Mouse (Mus musculus): ENCODE results near the gene Ifna11. TPM values are rescaled to one million over a fixed set of nuclear protein-coding genes. Genes with fewer than 3 reads are reported as not detected.

Gene Ifna11
- total and polyA plus RNA-seq, 3 experiments = not detected

DNA sequence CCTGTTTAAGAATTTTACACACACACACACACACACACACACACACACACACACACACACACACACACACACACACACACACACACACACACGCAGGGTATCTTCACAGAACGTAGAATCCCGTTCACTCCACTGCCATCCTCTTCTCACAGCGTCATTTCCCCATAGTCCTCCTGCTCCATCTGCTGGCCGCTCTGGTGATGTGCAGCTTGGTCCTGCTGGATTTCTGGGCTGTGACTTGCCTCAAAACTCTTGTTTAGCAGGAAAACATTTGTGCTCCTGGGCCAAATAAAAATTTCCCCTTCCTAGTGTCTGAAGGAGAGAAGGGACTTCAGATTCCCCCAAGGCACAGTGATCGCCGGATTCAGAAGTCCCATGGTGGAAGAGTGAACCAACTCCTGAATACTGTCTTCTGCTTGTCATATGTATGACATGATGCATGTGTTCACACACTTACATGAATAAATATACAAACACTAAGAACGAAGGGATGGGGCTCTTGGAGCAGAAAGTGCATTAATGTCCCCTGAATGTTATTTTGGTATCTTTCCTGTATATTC is 47.7 kb downstream of the Ifna11 start (continued):
- TF ChIP-seq PAX5 (IDR thresholded peaks at IDR 0.05; ENCODE audit: low read length) (no peak), USF2 (conservative IDR thresholded peaks at IDR 0.05; ENCODE audit: low read depth, low read length) (no peak), JUN (IDR thresholded peaks at IDR 0.05; ENCODE audit: insufficient read depth, low read depth, low read length) (no peak), IRF4 (IDR thresholded peaks at IDR 0.05; ENCODE audit: low read depth, low read length) (peak; percentile 47; the same call in 1 of the 2 replicates), MXI1 (IDR thresholded peaks at IDR 0.05; ENCODE audit: low read depth, low read length) (peak; percentile 50; the same call in 1 of the 2 replicates), MYC (IDR thresholded peaks at IDR 0.05; ENCODE audit: low read depth, low read length) (0 out of 2 replicates have a peak, but pooled peaks have one; percentile 36), POLR2AphosphoS2 (IDR thresholded peaks at IDR 0.05; ENCODE audit: low read depth, low read length) (no peak), HCFC1 (IDR thresholded peaks at IDR 0.05; ENCODE audit: low read depth, low read length) (no peak)

DNA sequence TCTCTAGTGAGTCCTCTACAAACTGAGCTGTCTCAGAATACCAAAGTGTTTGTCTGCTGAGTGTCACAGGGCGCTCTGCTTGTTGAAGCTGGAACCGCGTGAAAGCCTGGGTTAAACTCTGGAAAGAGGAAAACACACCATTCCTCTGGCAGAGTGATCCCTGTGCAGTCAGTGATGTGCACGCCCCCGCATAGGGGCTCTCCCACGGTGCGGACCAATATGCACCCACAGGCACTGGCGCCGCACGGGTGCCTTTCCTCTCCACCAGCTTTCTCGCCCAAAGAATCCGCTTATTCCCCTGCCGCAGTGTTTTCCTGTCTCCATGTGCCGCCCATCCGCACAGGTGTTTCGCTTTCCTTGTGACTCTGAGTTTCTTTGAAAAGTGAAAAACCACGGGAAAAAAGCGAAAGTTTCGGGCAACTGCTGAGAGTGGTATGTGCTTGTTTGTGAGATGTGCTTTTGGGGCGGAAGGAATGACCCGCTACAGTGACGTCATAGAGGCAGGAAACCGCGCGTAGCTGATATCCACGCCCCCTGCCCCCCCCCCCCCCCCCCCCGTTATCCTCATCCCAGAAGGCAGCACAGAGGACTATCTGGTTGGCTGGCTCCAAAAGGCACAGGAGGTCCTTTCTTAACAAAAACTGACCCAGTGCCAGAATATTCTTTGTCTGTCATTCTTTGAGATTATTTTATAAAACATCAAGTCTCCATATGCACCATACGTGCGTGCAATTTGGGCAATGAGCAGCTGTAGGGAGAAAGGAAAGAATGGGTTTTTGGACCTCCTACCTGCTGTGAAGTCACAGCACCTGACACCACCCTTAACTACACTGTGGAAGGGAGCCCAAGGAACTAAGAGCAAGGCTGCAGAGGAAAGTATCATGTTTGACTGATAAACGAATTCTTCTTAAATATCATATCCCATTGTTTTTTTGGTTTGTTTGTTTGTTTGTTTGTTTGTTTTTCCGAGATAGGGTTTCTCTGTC is 48.5 kb downstream of the Ifna11 start:
- no peaks in the 10 kb centered on the region for H3K36me3 ChIP-seq (replicated peaks in 1 of 2; ENCODE audit: control insufficient read depth in 1 of 2, insufficient read depth in 1 of 2, low read length in 1 of 2)
- H3K27ac ChIP-seq (ENCODE audit: insufficient read depth, low read depth) = no peak overlapping the region
- peak; percentile 57 for DNase-seq (ENCODE audit: extremely low read depth)
- peak; percentile 20; the same call in 1 of the 2 replicates for TF ChIP-seq TCF12 (IDR thresholded peaks at IDR 0.05; ENCODE audit: low read depth, low read length)
- peak; percentile 73 for TF ChIP-seq BHLHE40 (IDR thresholded peaks at IDR 0.05; ENCODE audit: low read depth, low read length)
- TF ChIP-seq RAD21 (IDR thresholded peaks at IDR 0.05; ENCODE audit: low read depth, low read length) = no peak
- 0 out of 2 replicates have a peak, but pooled peaks have one; percentile 10 for TF ChIP-seq ELF1 (IDR thresholded peaks at IDR 0.05; ENCODE audit: low read depth, low read length)
- no peak for TF ChIP-seq USF1 (IDR thresholded peaks at IDR 0.05; ENCODE audit: low read depth, low read length)
- TF ChIP-seq MYC (IDR thresholded peaks at IDR 0.05; ENCODE audit: low read depth, low read length) = no peak
- TF ChIP-seq SIN3A (IDR thresholded peaks at IDR 0.05; ENCODE audit: low read length) = 0 out of 2 replicates have a peak, but pooled peaks have one; percentile 48
- TF ChIP-seq IRF4 (IDR thresholded peaks at IDR 0.05; ENCODE audit: low read depth, low read length) = peak; percentile 40; the same call in 1 of the 2 replicates
- H3K9me3 ChIP-seq (replicated peaks; ENCODE audit: low read length) = peaks cover 2% of the 10 kb centered on the region
- peaks cover 0 to 36% of the 10 kb centered on the region in 2 experiments; a peak in 2 of 4 replicates for H3K4me1 ChIP-seq (ENCODE audit: control insufficient read depth in 1 of 2, insufficient read depth in 2 of 2)
- H3K27me3 ChIP-seq (replicated peaks) = peaks cover 24% of the 10 kb centered on the region
- dilution Hi-C loops (cut with MboI; ENCODE audit: extremely low pct_ligation_motif_present, extremely low pct_unique_long_range_greater_than_20kb, low sequenced_read_pairs) = no loop called here
- in situ Hi-C loops (cut with MboI; ENCODE audit: low pct_ligation_motif_present, low pct_unique_long_range_greater_than_20kb, low sequenced_read_pairs) = no loop called here
- H3K4me3 ChIP-seq (replicated peaks in 1 of 3; ENCODE audit: low read depth in 2 of 3, low read length in 2 of 3, poor library complexity in 1 of 3) = peak overlapping the region; percentile 57 to 65 (median 64)
- H3K9ac ChIP-seq (ENCODE audit: insufficient read depth, low read depth) = peak overlapping the region; percentile 41
- H3K79me2 ChIP-seq (replicated peaks; ENCODE audit: control insufficient read depth, extremely low read depth, insufficient read depth, poor library complexity, severe bottlenecking) = no peaks in the 10 kb centered on the region
- peak overlapping the region; percentile 86 for H3K4me2 ChIP-seq (ENCODE audit: insufficient read depth, low read depth, poor library complexity, severe bottlenecking)

Other genes starting within 250 kb of the Ifna11 start
Only the 20 nearest of the 30 such genes appear.
- not detected in 2 replicates for gene Gm13271, start 65.1 kb upstream of the Ifna11 start, total RNA-seq (2012; rRNA removed)
- not detected in 2 replicates for gene Gm13271, start 65.1 kb upstream of the Ifna11 start, total RNA-seq (2014; rRNA removed)
- not detected in 2 replicates for gene Gm13271, start 65.1 kb upstream of the Ifna11 start, polyA plus RNA-seq (2012; ENCODE audit: insufficient read length, low read depth)
- not detected in 2 replicates for gene Gm13283, start 59.8 kb upstream of the Ifna11 start, total RNA-seq (2012; rRNA removed)
- gene Gm13283, start 59.8 kb upstream of the Ifna11 start, total RNA-seq (2014; rRNA removed) = not detected in 2 replicates
- not detected in 2 replicates for gene Gm13283, start 59.8 kb upstream of the Ifna11 start, polyA plus RNA-seq (2012; ENCODE audit: insufficient read length, low read depth)
- gene Gm13290, start 46.1 kb upstream of the Ifna11 start, total RNA-seq (2012; rRNA removed) = not detected in 2 replicates
- gene Gm13290, start 46.1 kb upstream of the Ifna11 start, total RNA-seq (2014; rRNA removed) = not detected in 2 replicates
- gene Gm13290, start 46.1 kb upstream of the Ifna11 start, polyA plus RNA-seq (2012; ENCODE audit: insufficient read length, low read depth) = not detected in 2 replicates
- gene Gm13289, start 43.0 kb upstream of the Ifna11 start, total RNA-seq (2012; rRNA removed) = not detected in 2 replicates
- gene Gm13289, start 43.0 kb upstream of the Ifna11 start, total RNA-seq (2014; rRNA removed) = not detected in 2 replicates
- gene Gm13289, start 43.0 kb upstream of the Ifna11 start, polyA plus RNA-seq (2012; ENCODE audit: insufficient read length, low read depth) = not detected in 2 replicates
- not detected in 2 replicates for gene Gm13272, start 40.1 kb upstream of the Ifna11 start, total RNA-seq (2012; rRNA removed)
- gene Gm13272, start 40.1 kb upstream of the Ifna11 start, total RNA-seq (2014; rRNA removed) = not detected in 2 replicates
- gene Gm13272, start 40.1 kb upstream of the Ifna11 start, polyA plus RNA-seq (2012; ENCODE audit: insufficient read length, low read depth) = not detected in 2 replicates
- not detected in 2 replicates for gene Ifnz, start 37.8 kb upstream of the Ifna11 start, total RNA-seq (2012; rRNA removed)
- gene Ifnz, start 37.8 kb upstream of the Ifna11 start, total RNA-seq (2014; rRNA removed) = not detected in 2 replicates
- not detected in 2 replicates for gene Ifnz, start 37.8 kb upstream of the Ifna11 start, polyA plus RNA-seq (2012; ENCODE audit: insufficient read length, low read depth)
- gene Gm13276, start 34.2 kb upstream of the Ifna11 start, total RNA-seq (2012; rRNA removed) = not detected in 2 replicates
- not detected in 2 replicates for gene Gm13276, start 34.2 kb upstream of the Ifna11 start, total RNA-seq (2014; rRNA removed)
- gene Gm13276, start 34.2 kb upstream of the Ifna11 start, polyA plus RNA-seq (2012; ENCODE audit: insufficient read length, low read depth) = not detected in 2 replicates
- not detected in 2 replicates for gene Gm13277, start 31.3 kb upstream of the Ifna11 start, total RNA-seq (2012; rRNA removed)
- not detected in 2 replicates for gene Gm13277, start 31.3 kb upstream of the Ifna11 start, total RNA-seq (2014; rRNA removed)
- not detected in 2 replicates for gene Gm13277, start 31.3 kb upstream of the Ifna11 start, polyA plus RNA-seq (2012; ENCODE audit: insufficient read length, low read depth)
- not detected in 2 replicates for gene Gm13278, start 28.4 kb upstream of the Ifna11 start, total RNA-seq (2012; rRNA removed)
- gene Gm13278, start 28.4 kb upstream of the Ifna11 start, total RNA-seq (2014; rRNA removed) = not detected in 2 replicates
- gene Gm13278, start 28.4 kb upstream of the Ifna11 start, polyA plus RNA-seq (2012; ENCODE audit: insufficient read length, low read depth) = not detected in 2 replicates
- gene Gm13275, start 25.5 kb upstream of the Ifna11 start, total RNA-seq (2012; rRNA removed) = not detected in 2 replicates
- not detected in 2 replicates for gene Gm13275, start 25.5 kb upstream of the Ifna11 start, total RNA-seq (2014; rRNA removed)
- not detected in 2 replicates for gene Gm13275, start 25.5 kb upstream of the Ifna11 start, polyA plus RNA-seq (2012; ENCODE audit: insufficient read length, low read depth)
- not detected in 2 replicates for gene Gm13279, start 22.6 kb upstream of the Ifna11 start, total RNA-seq (2012; rRNA removed)
- gene Gm13279, start 22.6 kb upstream of the Ifna11 start, total RNA-seq (2014; rRNA removed) = not detected in 2 replicates
- not detected in 2 replicates for gene Gm13279, start 22.6 kb upstream of the Ifna11 start, polyA plus RNA-seq (2012; ENCODE audit: insufficient read length, low read depth)
- gene Gm13285, start 20.3 kb upstream of the Ifna11 start, total RNA-seq (2012; rRNA removed) = not detected in 2 replicates
- not detected in 2 replicates for gene Gm13285, start 20.3 kb upstream of the Ifna11 start, total RNA-seq (2014; rRNA removed)
- not detected in 2 replicates for gene Gm13285, start 20.3 kb upstream of the Ifna11 start, polyA plus RNA-seq (2012; ENCODE audit: insufficient read length, low read depth)
- not detected in 2 replicates for gene Gm13287, start 16.7 kb upstream of the Ifna11 start, total RNA-seq (2012; rRNA removed)
- gene Gm13287, start 16.7 kb upstream of the Ifna11 start, total RNA-seq (2014; rRNA removed) = not detected in 2 replicates
- not detected in 2 replicates for gene Gm13287, start 16.7 kb upstream of the Ifna11 start, polyA plus RNA-seq (2012; ENCODE audit: insufficient read length, low read depth)
- gene Gm13288, start 14.4 kb upstream of the Ifna11 start, total RNA-seq (2012; rRNA removed) = not detected in 2 replicates
- gene Gm13288, start 14.4 kb upstream of the Ifna11 start, total RNA-seq (2014; rRNA removed) = not detected in 2 replicates
- not detected in 2 replicates for gene Gm13288, start 14.4 kb upstream of the Ifna11 start, polyA plus RNA-seq (2012; ENCODE audit: insufficient read length, low read depth)
- not detected in 2 replicates for gene Ifna7, start 3.7 kb upstream of the Ifna11 start, total RNA-seq (2012; rRNA removed)
- gene Ifna7, start 3.7 kb upstream of the Ifna11 start, total RNA-seq (2014; rRNA removed) = not detected in 2 replicates
- not detected in 2 replicates for gene Ifna7, start 3.7 kb upstream of the Ifna11 start, polyA plus RNA-seq (2012; ENCODE audit: insufficient read length, low read depth)
- not detected in 2 replicates for gene Ifna6, start 7.5 kb downstream of the Ifna11 start, total RNA-seq (2012; rRNA removed)
- not detected in 2 replicates for gene Ifna6, start 7.5 kb downstream of the Ifna11 start, total RNA-seq (2014; rRNA removed)
- gene Ifna6, start 7.5 kb downstream of the Ifna11 start, polyA plus RNA-seq (2012; ENCODE audit: insufficient read length, low read depth) = not detected in 2 replicates
- gene Ifna5, start 15.6 kb downstream of the Ifna11 start, total RNA-seq (2012; rRNA removed) = not detected in 2 replicates
- not detected in 2 replicates for gene Ifna5, start 15.6 kb downstream of the Ifna11 start, total RNA-seq (2014; rRNA removed)
- gene Ifna5, start 15.6 kb downstream of the Ifna11 start, polyA plus RNA-seq (2012; ENCODE audit: insufficient read length, low read depth) = not detected in 2 replicates
- gene Ifna4, start 21.9 kb downstream of the Ifna11 start, total RNA-seq (2012; rRNA removed) = not detected in 2 replicates
- not detected in 2 replicates for gene Ifna4, start 21.9 kb downstream of the Ifna11 start, total RNA-seq (2014; rRNA removed)
- not detected in 2 replicates for gene Ifna4, start 21.9 kb downstream of the Ifna11 start, polyA plus RNA-seq (2012; ENCODE audit: insufficient read length, low read depth)
- not detected in 2 replicates for gene Ifna1, start 30.1 kb downstream of the Ifna11 start, total RNA-seq (2012; rRNA removed)
- gene Ifna1, start 30.1 kb downstream of the Ifna11 start, total RNA-seq (2014; rRNA removed) = not detected in 2 replicates
- not detected in 2 replicates for gene Ifna1, start 30.1 kb downstream of the Ifna11 start, polyA plus RNA-seq (2012; ENCODE audit: insufficient read length, low read depth)
- not detected in 2 replicates for gene Ifne, start 60.2 kb downstream of the Ifna11 start, total RNA-seq (2012; rRNA removed)
- gene Ifne, start 60.2 kb downstream of the Ifna11 start, total RNA-seq (2014; rRNA removed) = not detected in 2 replicates
- gene Ifne, start 60.2 kb downstream of the Ifna11 start, polyA plus RNA-seq (2012; ENCODE audit: insufficient read length, low read depth) = not detected in 2 replicates